Mouse (Mus musculus) bone marrow macrophage, adult 2 months (primary cell): Measurements from ENCODE around the gene Tsc2.

Source experiments
- CTCF ChIP-seq: IDR thresholded peaks from 2 replicates; pipeline ENCODE4 v1.5.1; 2012; ENCODE audit warnings: low read depth, mild to moderate bottlenecking, low read length, moderate library complexity
- POLR2A ChIP-seq: IDR thresholded peaks from 2 replicates; pipeline ENCODE4 v1.6.1; 2012; ENCODE audit warnings: mild to moderate bottlenecking, low read depth, low read length, borderline replicate concordance

GRCm38 (mm10) chr17:24649581-24650069, 17.2 kb upstream of the Tsc2 start:
- no peak for TF ChIP-seq POLR2A
- TF ChIP-seq CTCF = no peak
